Mouse (Mus musculus): ENCODE results near the gene Prrc2a.

Gene Prrc2a

DNA sequence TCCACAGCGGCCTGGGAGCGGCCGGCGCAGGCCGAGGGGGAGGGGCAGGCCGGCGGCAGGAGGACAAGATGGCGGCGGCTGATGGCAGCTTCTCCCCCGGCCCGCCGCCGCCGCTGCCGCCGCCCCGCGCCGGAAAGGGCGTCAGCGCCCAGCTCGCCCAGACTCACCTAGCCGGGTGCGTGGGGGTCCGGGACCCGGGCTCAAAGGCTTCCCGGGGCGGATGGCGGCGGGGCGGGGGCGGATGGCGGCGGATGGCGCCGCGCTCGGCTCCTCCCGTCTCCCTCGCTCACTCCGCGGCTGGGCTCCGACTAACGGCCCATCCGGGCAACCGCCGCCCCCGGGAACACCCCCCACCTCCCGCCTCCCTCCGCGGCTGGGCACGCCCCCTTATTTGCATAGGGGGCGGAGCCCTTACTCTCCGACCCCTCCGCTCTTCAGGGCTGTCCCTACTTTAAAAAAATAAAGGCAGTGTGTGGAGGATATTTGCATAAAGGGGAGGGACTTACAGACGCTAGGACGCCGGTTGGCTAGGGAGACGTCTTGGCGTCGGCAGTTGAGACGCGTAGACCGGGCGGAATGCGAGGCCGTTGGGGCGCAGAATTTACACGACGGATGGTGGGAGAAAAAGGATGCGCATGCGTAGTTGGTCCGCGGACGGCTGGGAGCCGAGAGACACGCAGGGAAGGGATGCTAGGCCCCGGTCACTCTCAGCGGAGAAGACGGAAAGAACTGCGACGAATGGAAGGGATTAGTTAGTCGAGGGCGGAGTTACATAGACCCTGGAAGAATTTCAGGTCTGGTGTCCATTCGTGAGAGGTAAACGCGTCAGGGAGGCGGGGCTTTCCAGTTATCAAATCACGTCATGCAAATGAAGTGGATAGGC lies at the start of gene Prrc2a:
TSS of gene Prrc2a (minus strand) at position 330 of the 883 bp plus-strand sequence.
- DNase-seq = peak; percentile 98

DNA sequence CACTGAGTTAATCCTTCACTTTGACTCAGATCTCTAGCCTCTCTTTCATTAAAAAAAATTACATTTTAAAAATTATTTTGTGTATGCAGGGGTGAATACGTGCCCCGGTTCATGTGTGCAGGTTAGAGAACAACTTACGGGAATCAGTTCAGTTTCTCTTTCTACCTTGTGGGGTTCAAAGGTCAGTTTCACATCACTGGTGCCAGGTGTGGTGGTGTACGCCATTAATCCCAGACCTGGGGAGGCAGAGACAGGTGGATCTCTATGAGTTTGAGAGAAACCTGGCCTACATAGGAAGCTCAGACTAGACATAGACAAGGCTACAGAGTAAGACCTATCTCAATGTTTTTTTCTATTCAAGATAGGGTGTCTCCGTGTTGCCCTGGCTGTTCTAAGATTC lies 48.4 kb upstream of the Prrc2a start:
- no peak for DNase-seq

DNA sequence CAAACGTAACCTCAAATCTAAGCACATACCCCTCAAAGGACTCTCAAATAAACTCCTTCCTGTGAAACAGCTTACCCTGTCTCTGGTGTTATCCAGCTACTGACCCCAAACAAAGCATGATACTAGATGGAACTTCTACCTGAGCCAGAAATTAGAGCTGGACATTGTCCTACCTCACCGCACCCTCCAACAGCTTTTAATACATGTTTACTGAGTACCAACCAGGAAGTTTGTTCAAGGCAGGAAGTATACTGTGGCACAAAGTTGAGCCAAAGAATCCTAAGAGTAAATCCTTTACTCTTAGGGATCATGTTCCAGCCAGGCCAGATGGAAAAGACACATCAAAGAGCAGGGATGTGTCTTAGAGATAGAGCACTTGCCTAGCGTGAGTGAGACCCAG lies 45.9 kb upstream of the Prrc2a start:
- no peak for DNase-seq

DNA sequence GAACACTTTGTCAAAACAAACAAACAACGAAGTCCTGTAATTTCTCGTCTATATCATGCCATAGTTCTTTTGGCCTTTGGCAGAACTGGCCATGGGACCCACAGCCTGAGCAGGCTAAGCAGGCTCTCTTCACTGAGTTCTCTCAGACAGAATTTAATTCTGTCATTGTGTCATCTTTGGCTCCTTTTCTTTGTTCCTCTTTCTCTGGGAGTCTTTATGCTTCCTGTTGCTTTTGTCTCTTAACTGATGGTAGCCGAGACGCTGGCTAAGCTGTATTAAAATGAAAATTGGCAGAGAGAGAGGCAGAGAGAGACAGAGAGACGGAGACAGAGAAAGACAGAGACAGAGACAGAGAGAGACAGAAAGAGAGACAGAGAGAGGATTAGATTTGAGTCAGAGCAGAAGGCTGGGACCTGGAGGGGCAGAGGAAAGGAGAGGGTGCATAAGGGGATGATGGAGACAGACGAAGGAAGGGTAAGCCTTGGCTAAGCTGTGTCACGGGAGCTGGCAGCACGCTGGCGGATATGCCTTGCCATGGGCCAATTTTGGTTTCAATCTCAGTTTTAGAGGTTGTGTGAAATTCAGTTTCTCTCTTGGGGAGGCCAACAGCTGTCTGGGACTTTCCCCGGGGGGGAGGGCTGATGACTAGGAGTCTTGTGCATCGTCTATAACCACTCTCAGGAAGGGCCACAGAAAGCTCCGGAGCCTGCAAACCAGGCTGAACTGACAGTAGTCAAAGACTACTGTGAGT lies 45.3 kb upstream of the Prrc2a start:
- peak; percentile 48 for DNase-seq

DNA sequence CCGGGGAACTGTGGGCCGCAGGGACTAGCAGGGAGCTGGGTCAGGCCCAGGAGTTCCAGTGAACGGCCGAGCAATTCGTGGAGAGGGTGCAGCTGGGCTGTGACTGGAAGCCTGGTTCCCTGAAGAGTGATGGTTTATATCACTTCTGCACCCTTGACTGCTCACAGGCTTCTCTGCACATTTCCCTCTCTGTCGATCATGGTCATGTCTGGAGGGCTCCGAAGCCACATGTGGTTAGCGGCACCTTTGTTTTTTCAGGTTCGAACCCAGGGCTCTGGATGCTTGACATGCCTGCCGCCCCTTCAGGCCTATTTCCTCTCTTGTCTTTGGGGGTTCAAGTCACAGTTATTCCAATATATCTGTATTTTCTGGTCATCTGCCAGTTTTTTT lies 40.7 kb upstream of the Prrc2a start:
- DNase-seq = no peak

DNA sequence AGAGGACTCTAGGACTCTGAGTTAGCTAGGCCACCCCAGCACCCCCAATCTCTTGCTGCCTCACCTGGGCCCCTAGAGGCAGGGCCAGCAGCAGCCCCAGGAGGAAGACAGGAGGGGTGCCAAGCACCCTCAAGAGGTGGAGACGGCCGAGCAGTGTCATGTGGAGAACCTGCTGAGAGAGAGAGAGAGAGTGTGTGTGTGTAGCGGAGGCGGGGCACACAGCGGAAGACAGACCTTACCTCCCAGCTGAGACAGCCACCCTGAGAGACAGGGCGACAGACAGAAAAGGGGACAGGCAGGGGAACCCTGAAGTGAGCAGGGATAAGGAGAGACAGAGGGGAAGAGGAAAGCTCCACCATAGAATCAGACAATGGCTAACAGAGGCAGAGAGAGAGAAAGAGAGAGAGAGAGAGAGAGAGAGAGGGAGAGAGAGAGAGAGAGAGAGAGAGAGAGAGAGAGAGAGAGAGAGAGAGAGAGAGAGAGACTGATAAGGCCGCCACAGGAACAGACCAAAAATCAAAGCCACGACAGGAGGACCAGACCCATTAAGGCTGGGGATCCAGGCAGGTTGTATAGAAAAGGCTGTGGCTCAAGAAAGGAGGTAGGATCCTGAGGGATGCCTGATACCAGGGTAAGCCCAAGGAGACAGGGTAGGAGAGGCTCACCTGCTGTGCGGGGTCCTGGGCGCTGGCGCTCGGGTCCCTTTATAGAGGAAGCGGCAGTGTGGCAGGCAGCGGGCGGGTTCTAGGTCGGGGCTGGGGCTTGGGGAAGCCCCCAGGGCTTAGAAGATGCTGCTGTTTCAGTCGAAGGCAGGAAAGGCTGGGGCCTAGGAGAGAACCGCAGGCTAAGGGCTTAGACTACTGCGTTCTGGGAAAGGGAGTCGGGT lies 40.0 kb upstream of the Prrc2a start, which contains the start of gene Lta:
TSS of gene Lta (minus strand) at position 858 of the 886 bp plus-strand sequence.
- DNase-seq = peak; percentile 45

DNA sequence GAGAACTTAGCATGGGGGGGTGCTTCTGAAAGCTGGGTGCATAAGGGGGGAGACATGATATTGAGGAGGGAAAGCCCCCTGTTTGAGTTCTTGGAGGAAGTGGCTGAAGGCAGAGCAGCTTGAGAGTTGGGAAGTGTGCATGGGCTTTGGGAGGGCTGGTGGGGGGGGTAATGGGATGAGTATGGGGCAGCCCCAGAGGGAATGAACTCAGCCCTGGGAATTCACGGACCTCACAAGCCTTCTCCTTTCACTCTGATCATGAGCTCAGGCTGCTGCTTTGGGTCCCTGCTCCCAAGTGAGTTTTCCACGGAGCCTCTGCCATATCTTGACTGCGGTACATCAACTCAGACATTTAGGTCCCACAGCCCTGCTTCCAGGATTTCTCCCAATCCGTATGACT lies 37.7 kb upstream of the Prrc2a start:
- no peak for DNase-seq

DNA sequence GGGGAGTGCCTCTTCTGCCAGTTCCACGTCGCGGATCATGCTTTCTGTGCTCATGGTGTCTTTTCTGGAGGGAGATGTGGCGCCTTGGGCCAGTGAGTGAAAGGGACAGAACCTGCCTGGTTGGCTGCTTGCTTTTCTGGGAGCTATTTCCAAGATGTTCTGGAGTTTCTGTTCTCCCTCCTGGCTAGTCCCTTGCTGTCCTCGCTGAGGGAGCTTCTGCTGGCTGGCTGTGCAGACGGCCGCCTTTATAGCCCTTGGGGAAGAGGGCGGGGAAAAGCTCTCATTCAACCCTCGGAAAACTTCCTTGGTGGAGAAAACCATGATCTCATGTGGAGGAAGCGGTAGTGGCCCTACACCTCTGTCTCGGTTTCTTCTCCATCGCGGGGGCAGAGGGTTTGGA lies 37.1 kb upstream of the Prrc2a start, which contains the start of gene Tnf:
TSS of gene Tnf (minus strand) at position 221 of the 400 bp plus-strand sequence.
- DNase-seq = peak; percentile 73

DNA sequence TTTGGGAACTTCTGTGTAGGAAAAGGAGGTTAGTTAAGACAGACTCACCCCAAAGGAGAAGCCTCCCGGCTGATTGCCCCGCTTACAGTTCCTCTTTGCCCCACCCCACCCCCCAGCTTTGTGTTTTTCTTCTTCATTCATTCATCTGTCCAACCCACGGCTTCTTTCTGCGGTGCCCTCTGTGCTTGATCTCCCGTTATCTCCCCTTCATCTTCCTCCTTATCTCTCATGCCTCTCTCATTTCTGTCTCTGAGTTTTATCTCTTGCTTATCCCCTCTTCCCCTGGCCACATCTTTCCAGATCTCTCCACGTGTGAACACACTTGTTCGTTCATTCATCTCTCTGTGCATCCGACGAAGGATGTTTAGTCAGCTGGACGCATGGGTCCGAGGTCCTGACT lies 36.4 kb upstream of the Prrc2a start:
- DNase-seq = no peak

DNA sequence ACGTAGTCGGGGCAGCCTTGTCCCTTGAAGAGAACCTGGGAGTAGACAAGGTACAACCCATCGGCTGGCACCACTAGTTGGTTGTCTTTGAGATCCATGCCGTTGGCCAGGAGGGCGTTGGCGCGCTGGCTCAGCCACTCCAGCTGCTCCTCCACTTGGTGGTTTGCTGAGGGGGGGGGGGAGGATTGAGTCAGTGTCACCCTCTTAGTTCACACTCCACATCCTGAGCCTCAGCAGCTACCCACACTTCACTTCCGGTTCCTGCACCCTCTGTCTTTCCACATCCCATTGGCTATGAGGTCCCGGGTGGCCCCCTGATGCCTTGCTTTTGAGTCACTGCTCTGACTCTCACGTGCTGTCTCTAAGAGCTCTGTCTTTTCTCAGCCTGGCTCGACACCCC lies 35.7 kb upstream of the Prrc2a start:
- peak; percentile 65 for DNase-seq

DNA sequence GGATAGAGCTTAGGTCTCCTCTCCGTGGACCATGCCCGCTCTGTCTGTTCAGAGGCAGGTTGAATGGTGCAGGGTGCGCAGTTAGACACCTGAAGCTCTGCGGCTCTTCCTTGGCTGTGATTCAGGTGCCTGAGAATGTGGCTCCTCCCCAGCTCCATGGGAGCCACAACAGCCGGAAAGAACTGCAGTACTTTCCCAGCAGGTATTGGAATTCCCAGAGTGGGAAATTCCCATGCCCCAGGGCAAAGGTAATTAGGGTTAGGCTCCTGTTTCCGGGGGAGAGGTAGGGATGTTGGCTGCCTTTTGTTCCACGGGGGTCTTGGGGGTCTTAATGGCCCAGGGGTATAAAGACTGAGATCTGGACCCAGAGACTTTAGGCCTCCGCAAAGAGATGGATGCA lies 34.2 kb upstream of the Prrc2a start:
- DNase-seq = no peak

DNA sequence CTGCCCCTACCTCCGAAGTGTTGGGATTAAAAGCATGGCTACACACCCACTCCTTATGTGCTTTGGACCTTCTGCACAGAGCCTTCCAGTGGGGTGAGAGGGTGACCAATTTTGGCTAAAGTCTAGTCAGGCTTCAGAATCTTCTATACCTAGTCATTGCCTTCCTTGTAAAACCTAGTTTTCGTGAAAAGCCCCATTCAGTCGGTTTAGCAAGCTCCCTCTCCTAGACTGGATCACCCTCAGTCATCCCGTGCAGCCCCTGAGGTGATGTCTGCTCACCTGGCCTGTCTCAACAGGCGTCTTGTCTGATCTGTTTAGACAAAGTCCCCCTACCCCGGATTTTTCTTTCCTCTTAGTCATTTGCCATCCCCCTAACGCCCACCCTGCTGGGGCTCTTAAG lies 33.3 kb upstream of the Prrc2a start:
- DNase-seq = no peak

DNA sequence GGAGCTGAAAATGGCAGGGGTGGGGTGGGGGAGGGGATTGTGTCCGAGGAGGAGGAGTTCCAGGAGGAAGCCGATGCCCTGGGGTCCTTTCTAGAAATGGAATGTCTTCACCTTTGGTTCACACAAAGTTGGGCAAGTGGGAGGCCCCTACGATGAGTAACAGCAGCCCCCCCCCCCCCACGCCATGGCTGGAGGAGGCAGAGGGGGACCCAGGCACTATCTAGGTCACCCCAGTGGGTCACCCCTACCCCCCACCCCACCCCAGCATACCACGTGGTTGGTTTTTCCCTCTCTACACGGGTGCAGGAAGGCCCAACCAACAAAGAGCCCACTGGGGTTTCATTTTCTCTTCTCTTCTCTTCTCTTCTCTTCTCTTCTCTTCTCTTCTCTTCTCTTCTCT lies 32.4 kb upstream of the Prrc2a start:
- no peak for DNase-seq

DNA sequence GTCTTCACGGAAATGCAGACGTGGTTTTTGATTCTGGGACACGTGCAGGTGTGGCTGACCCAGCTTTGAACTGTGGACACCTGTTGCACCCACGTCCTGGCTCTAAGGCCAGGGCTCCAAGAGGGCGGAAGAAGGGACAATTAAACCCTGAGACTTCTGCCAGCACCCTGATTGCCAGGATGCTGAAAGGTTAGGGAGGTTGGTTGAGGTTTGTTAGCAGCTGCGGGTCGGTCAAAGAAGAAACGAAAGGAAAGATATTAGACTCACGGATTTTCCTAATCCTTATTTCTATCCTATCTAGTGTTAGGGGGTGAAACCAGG lies 31.6 kb upstream of the Prrc2a start:
- no peak for DNase-seq

DNA sequence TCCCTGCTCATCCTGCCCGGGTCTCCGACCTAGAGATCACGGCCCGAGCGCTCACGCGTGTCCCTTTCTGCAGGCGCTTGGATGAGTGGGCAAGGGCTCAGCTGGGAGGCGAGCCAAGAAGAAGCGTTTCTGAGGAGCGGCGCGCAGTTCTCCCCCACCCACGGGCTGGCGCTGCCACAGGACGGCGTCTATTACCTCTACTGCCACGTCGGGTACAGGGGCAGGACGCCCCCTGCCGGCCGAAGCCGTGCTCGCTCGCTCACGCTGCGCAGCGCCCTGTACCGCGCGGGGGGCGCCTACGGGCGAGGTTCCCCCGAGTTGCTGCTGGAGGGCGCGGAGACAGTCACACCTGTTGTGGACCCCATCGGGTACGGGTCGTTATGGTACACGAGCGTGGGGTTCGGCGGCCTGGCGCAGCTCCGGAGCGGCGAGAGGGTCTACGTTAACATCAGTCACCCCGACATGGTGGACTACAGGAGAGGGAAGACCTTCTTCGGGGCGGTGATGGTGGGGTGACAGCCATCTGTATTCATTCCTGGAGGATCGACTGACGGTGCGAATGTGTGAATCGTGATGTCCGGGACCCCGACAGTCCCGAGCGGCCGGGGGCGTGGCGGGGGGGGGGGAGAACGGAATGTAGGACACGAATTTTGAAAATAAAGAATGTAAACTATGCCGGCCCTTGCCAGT lies 31.1 kb upstream of the Prrc2a start:
- peak; percentile 87 for DNase-seq

DNA sequence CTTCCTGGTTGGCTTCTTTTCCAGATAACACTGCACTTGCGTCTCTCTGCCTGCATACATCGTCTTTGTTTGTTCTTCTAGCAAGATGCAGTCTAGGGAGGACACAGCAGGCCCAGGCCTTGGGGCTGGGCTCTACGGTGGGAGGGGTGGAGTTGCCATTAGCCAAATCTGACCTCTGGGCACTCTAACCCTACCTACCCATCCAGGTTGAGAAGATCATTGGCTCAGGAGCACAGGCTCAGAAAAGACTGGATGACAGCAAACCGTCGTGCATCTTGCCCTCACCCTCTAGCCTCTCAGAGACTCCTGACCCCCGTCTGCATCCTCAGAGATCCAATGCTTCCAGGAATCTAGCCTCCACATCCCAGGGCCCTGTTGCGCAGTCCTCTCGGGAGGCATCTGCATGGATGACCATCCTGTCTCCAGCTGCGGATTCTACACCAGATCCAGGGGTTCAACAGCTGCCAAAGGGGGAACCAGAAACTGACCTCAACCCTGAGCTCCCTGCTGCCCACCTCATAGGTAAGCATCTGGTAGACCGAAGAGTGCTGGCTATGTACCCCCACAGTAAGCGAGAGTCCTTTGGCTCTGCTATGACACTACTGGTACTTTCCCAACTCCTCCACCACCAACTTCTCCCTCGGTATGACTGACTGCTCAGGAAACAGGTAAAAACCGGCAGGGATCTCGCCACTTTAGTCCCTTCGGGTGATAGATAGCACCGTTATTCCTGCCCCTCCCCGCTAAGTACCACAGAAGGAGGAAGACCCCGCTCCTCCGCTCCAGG lies 30.3 kb upstream of the Prrc2a start:
- DNase-seq = no peak

DNA sequence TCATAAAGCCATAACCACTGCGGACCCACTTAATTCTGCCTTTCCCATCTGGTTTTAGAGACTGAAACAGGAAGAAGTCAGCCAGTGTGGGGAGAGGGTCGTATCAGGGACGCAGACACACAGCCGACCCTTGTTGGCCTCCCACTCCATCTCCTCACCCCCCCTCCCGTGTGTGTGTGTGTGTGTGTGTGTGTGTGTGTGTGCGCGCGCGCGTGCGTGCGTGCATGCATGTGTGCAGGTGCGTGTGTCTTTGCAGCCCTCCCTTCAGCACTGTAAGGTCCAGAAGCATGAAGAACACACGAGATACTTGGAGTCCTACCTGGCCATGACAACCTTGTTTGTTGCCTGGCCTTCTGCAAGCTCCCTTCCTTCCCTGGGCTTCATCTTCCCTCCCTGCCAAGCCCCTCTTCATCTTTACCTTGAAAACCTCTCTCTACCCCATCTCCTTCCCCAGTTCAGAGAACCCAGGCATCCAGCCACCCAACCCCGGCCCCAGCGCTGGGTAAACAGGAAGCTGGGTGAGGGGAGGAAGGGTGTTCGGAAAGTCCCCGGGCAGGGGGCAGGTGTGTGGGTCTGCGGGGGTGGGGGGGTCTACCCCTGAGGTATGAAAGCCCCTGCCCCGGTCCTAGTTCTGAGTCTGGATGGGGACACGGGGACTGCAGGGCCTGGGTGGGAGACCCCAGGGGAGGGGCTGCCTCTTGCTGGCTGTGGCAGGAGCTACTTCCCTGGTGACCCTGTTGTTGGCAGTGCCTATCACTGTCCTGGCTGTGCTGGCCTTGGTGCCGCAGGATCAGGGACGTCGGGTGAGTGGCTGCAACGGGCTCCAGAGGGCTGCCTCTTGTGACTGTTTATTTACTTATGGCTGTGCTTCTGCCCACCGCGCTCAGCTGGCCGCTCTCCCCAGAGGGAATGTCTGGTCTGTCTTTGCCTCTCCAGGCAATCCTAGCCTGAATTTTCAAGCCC lies 29.5 kb upstream of the Prrc2a start, which contains the start of gene Ltb:
TSS of gene Ltb (plus strand) at position 559 of the 963 bp plus-strand sequence.
- peak; percentile 53 for DNase-seq

DNA sequence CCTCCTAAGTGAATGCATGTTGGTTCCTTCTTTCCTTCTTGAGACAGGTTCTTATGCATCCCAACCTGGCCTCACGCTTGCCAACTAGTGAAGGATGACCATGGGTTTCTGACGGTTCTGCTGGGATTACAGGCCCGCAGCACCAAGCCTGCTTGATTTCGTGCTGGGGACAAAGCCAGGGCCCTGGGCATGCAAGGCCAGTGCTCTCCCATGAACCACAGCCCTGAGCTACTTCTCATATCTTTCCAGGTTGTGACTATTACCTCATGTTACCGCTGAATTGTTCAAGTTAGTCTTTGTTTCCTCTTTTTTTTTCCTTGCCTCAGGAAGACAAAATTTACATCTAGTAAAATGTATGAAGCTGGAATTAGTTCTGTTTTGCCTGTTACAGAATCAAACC lies 28.2 kb upstream of the Prrc2a start:
- DNase-seq = peak; percentile 48

DNA sequence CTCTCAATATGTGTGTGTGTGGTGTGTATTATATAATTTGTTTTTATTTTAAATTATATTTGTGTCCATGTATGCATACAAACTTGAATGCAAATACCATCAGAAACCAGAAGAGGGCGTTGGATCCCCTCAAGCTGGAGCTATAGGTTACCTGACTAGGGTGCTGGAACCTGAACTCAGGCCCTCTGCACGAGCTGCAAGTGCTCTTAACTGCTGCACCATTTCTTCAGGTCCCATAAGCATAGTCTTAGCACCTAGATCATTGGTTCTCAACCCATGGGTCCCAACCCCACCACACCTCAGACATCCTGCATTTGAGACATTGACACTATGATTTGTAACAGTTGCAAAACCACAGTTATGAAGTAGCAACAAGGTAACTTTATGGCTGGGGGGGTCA lies 27.0 kb upstream of the Prrc2a start:
- DNase-seq = no peak

DNA sequence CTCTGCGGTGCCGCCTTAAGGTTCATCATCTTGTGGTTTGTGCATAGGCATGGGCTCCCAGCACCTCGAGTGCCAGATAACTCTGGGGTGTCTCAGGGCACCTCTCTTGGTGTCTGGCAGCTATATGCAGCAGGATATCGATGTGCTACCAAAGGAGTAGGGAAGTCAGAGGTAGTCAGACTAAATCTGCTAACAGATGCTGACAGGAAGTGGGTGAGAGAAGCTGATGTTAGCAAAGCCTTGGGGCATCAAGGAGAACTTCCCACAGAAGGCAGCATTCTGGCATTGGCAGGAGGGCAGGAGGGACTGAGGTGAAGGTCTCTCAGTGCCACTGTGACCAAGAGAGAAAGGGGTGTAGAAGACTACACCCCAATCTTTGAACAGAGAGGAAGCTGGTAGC lies 25.4 kb upstream of the Prrc2a start:
- peak; percentile 34 for DNase-seq
